26 mouse cellular contexts compared by ENCODE assay signal in genomic region chr6:115313910-115314309, GRCm38 (mm10). TPM values are rescaled to one million over a fixed set of nuclear protein-coding genes. Genes with fewer than 3 reads are reported as not detected.
DNase-seq lines count a peak whose midpoint lies in the region; ATAC-seq and TF ChIP-seq lines count a peak whose summit lies in the region.
"Had no signal": no experiment of that assay in that cellular context is flagged by ENCODE, and none has a peak within 500 bp of the region (broad histone marks: within the 10 kb centered on the region; RNA-seq: fewer than 3 reads in every experiment).

No protein-coding gene starts in this region.

- H3K9me3 ChIP-seq in hindbrain, postnatal 0 days (ENCODE audit: low read length): no peaks in the 10 kb centered on the region
- no peaks in the 10 kb centered on the region for H3K9me3 ChIP-seq in hindbrain, embryonic 14.5 days (ENCODE audit: control insufficient read depth, low read length)
- H3K9me3 ChIP-seq: hindbrain, embryonic 12.5 days; limb, embryonic 15.5 days; liver, embryonic 15.5 days had no signal

- 74% methylated on average over 7 of the region's 7 CpGs for WGBS in hindbrain, postnatal 0 days
- 82% methylated on average over 7 of the region's 7 CpGs for WGBS in hindbrain, embryonic 14.5 days
- WGBS in large intestine, adult 2 months: 22% methylated on average over 7 of the region's 7 CpGs

- DNase-seq in hindbrain, postnatal 0 days (ENCODE audit: low spot score): no peak
- no peak for DNase-seq in hindbrain, embryonic 14.5 days (ENCODE audit: low spot score)
- peak; percentile 31 for DNase-seq in cerebellum, adult 9-10 months
- peak; percentile 26 to 29 for DNase-seq in cerebellum, postnatal 10 days
- DNase-seq in large intestine, adult 2 months (ENCODE audit: low read depth, low spot score): peak; percentile 67
- no peak for DNase-seq in adrenal gland, adult 2 months
- DNase-seq in left cerebral cortex, adult 8-10 months (ENCODE audit: low spot score in 2 of 2): no peak
- DNase-seq: gastrocnemius, adult 2 months; gastrocnemius, postnatal 36 days; heart, adult 18-20 months; heart, postnatal 36 days; kidney, adult 8-10 months; kidney, postnatal 4 days; lung, embryonic 14.5 days; lung, postnatal 14 days; midbrain, embryonic 14.5 days; retina, postnatal 1 day had no signal

- H3K4me1 ChIP-seq in hindbrain, postnatal 0 days (ENCODE audit: insufficient read depth, low read length): no peaks in the 10 kb centered on the region
- H3K4me1 ChIP-seq in hindbrain, embryonic 14.5 days (replicated peaks; ENCODE audit: control insufficient read depth, insufficient read depth, low read length): 0 out of 2 replicates have a peak, but pooled peaks cover 4% of the 10 kb centered on the region
- H3K4me1 ChIP-seq: hindbrain, embryonic 12.5 days; liver, embryonic 15.5 days had no signal

- no peaks in the 10 kb centered on the region for H3K36me3 ChIP-seq in hindbrain, postnatal 0 days (ENCODE audit: insufficient read depth, low read length)
- no peaks in the 10 kb centered on the region for H3K36me3 ChIP-seq in hindbrain, embryonic 14.5 days (replicated peaks; ENCODE audit: control insufficient read depth, insufficient read depth)
- H3K36me3 ChIP-seq: hindbrain, embryonic 12.5 days; limb, embryonic 15.5 days; liver, embryonic 15.5 days had no signal

- H3K4me3 ChIP-seq in hindbrain, postnatal 0 days (ENCODE audit: low read length): no peak overlapping the region
- H3K4me3 ChIP-seq in hindbrain, embryonic 14.5 days (replicated peaks; ENCODE audit: low read length): no peak overlapping the region
- H3K4me3 ChIP-seq: erythroblast, embryonic 14.5 days; gastrocnemius, adult 2 months; hindbrain, embryonic 12.5 days; limb, embryonic 15.5 days; liver, embryonic 15.5 days had no signal

- no peak for TF ChIP-seq CTCF in hindbrain, postnatal 0 days (IDR thresholded peaks at IDR 0.05; ENCODE audit: low read depth)

- ATAC-seq in hindbrain, postnatal 0 days: no peak
- ATAC-seq in hindbrain, embryonic 14.5 days (ENCODE audit: low FRiP score): no peak
- ATAC-seq: CD4-positive, CD25-positive, alpha-beta regulatory T cell, adult 4 months; forebrain, embryonic 16.5 days had no signal

- H3K9ac ChIP-seq in hindbrain, postnatal 0 days (replicated peaks; ENCODE audit: low read length): no peak overlapping the region
- no peak overlapping the region for H3K9ac ChIP-seq in hindbrain, embryonic 14.5 days
- H3K9ac ChIP-seq: hindbrain, embryonic 12.5 days; limb, embryonic 15.5 days; liver, embryonic 15.5 days; lung, embryonic 14.5 days had no signal

- H3K27ac ChIP-seq in hindbrain, postnatal 0 days: 0 out of 2 replicates have a peak overlapping the region, but pooled peaks have one; percentile 68
- H3K27ac ChIP-seq in hindbrain, embryonic 14.5 days: no peak overlapping the region
- H3K27ac ChIP-seq: gastrocnemius, adult 2 months; hindbrain, embryonic 12.5 days; kidney, postnatal 0 days; limb, embryonic 15.5 days; liver, embryonic 15.5 days had no signal

- H3K27me3 ChIP-seq in hindbrain, postnatal 0 days (ENCODE audit: insufficient read depth, low read length): no peaks in the 10 kb centered on the region
- no peaks in the 10 kb centered on the region for H3K27me3 ChIP-seq in hindbrain, embryonic 14.5 days (ENCODE audit: control insufficient read depth, insufficient read depth, low read length)
- H3K27me3 ChIP-seq: hindbrain, embryonic 12.5 days; limb, embryonic 15.5 days; liver, embryonic 15.5 days had no signal

- H3K4me2 ChIP-seq in hindbrain, postnatal 0 days (ENCODE audit: low read depth, low read length): no peak overlapping the region
- no peak overlapping the region for H3K4me2 ChIP-seq in hindbrain, embryonic 14.5 days (replicated peaks)
- H3K4me2 ChIP-seq: heart, embryonic 11.5 days; hindbrain, embryonic 12.5 days; limb, embryonic 15.5 days; liver, embryonic 15.5 days; lung, embryonic 14.5 days had no signal

RNA-seq across cellular contexts. Expression of gene Pparg, which starts 46.8 kb away (rescaled TPM):
- 0.26 TPM in 1 of 2 replicates, not detected in the other for total RNA-seq in hindbrain, postnatal 0 days (2014; rRNA removed)
- polyA plus RNA-seq in hindbrain, postnatal 0 days (2015; fragmentation: Nextera tagmentation; extraction: Ambion mirVana): 0.26 and 0.46 TPM in 2 replicates
- polyA plus RNA-seq in hindbrain, embryonic 14.5 days (2014; fragmentation: Nextera tagmentation; extraction: Ambion mirVana): 0.51 and 0.72 TPM in 2 replicates
- polyA plus RNA-seq in large intestine, adult 2 months (2012; rRNA removed): 5.3 TPM in 2 replicates
- 10 to 100 TPM; 77.8 to 86.1 TPM for total RNA-seq in adrenal gland, adult 2 months (2021)
- 16.3 and 24.0 TPM in 2 replicates for polyA plus RNA-seq in adrenal gland, adult 2 months (2012; rRNA removed)
- 1 to 10 TPM; 7.0 to 8.1 (median 7.5) TPM for total RNA-seq in left cerebral cortex, adult 8-10 months (2022)
- polyA plus RNA-seq: erythroblast, embryonic 14.5 days; forebrain, embryonic 11.5 days had no signal

Comparison
In these comparisons a context has a peak if more than half of its experiments do, and no peak if none do; other contexts are left out.
1. DNase-seq: peak in cerebellum, adult 9-10 months (single experiment), cerebellum, postnatal 10 days (2 of 2) and large intestine, adult 2 months (single experiment); none in hindbrain, postnatal 0 days (single experiment), hindbrain, embryonic 14.5 days (single experiment), adrenal gland, adult 2 months (single experiment) and left cerebral cortex, adult 8-10 months (0 of 2).